Mouse (Mus musculus): ENCODE measurements around the gene Cdkal1.

GRCm38 (mm10) chr13:29224815-29225214 lies 630.7 kb downstream of the Cdkal1 start:
- TF ChIP-seq POLR2A (IDR thresholded peaks at IDR 0.05; ENCODE audit: borderline replicate concordance, control insufficient read depth, low read depth, low read length): no peak
- TF ChIP-seq CTCF (IDR thresholded peaks at IDR 0.05; ENCODE audit: control insufficient read depth, insufficient read depth, low read length): no peak
